Mouse (Mus musculus) layer of hippocampus, postnatal 36 days (tissue): Measurements from ENCODE around the gene Sdhaf2. TPM values are rescaled to one million over a fixed set of nuclear protein-coding genes. Genes with fewer than 3 reads are reported as not detected.
"Not testable (repeated sequence)": the region's sequence is repeated elsewhere in the genome, so short reads cannot be mapped to it uniquely, and the experiment has no call there.

ENCODE experiments used
- DNase-seq, 2 experiments: peaks; one replicate each; pipeline ENCODE4 v3.0.0; 2022
- total RNA-seq, 2 experiments: library from RNA; stranded (reverse); gene quantifications; 2 replicates each; pipeline ENCODE4 v1.2.3; 2021

Gene Sdhaf2
- total RNA-seq, result 10 to 100 TPM; 57.9 to 59.2 TPM

DNA sequence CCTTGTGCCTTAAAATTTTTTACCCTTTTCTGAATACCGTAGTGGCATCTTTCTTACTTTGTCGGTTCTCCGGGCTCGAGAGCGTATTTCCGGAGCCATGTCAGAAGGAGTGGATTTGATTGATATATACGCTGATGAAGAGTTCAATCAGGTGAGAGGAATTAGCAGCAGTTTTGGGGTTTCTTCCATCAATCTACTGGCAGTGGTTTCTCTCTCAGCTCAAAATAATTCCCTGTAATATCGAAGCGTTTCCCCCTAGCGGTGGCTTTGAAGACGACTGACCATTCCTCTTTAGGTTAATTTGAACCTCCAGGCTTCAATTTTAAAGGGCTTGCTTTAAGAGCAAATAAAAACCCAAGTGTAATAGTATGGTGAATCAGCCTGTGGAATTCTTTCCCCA lies at the start of gene Sdhaf2:
Gene Sdhaf2, minus strand, starts transcription at position 233 of the 400 bp plus-strand sequence.
- peak in 1 of 2 experiments; percentile 21 for DNase-seq

DNA sequence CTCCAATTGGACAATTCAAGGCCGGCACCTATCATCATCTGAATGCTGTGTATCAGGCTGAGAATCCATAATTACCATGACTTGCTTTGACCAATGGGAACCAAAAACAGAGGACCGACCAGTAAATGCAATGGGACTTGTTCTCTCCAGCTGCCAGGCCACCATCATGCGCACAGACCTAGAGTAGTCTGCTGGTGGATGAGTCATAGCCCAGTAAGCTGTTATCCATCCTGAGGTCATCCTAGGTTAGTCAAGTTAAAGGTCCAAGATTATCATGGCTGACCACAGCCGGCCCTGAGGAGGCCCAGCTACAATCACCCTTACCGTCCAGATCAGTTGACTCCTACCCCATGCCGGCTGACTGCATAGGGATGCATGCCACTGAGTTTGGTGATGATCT lies 43.7 kb upstream of the Sdhaf2 start:
- no peak for DNase-seq

DNA sequence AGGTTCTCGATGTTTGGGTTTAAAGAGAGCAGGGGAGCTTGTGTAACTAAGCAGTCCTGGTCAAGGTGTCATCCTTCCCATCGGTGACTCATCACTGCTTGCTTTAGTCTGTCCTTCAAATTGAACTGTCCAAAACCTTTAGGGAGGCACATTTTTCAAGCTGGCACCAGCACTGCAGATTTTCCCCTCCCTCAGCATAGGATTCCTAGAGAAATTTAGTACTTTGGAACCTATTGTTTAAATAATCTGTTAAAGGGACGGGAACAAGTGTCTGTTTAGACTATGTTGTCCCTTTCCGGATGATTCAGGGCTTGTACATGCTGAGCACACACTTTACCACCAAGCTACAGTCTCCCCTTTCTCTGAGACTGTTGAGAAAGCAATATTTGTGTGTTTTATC lies 39.3 kb upstream of the Sdhaf2 start:
- no peak for DNase-seq

DNA sequence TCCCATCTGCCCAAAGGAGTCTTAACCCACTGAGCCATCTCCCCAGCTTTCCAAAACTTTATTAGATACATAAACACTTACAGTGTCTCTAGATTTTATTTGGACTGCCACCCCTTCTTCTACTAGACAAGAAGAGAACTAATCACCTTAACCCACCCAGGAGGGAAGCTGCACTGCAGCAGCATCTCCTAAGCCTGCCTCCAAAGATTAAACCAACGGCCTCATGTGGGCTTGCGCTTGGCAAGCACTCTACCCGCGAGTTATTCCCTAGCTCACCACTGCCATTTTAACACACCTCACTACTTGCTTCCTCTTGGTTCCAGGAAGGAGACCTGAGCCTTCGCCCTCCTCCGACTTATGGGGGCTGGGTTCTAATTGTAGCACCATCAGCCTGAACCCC lies 38.3 kb upstream of the Sdhaf2 start:
- no peak for DNase-seq

DNA sequence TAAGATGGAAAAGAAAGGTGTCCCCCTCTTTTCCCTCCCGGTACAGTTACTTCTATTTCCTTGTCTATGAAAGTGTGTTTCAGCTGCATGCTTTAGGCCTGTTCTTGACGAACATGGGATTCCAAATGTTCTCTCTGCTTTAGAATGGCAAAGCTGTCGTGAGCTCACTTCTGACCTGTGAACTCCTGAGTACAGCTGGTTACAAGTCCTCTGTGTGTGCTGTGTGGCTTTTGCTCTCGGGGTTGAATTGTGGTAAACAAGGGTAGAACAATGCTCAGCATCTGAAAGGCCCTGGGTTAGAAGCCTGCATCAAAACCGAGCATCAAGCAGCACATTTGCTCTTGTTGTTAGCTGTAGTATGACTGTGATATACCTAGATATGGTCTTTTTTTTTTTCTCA lies 36.4 kb upstream of the Sdhaf2 start:
- DNase-seq, result no peak

DNA sequence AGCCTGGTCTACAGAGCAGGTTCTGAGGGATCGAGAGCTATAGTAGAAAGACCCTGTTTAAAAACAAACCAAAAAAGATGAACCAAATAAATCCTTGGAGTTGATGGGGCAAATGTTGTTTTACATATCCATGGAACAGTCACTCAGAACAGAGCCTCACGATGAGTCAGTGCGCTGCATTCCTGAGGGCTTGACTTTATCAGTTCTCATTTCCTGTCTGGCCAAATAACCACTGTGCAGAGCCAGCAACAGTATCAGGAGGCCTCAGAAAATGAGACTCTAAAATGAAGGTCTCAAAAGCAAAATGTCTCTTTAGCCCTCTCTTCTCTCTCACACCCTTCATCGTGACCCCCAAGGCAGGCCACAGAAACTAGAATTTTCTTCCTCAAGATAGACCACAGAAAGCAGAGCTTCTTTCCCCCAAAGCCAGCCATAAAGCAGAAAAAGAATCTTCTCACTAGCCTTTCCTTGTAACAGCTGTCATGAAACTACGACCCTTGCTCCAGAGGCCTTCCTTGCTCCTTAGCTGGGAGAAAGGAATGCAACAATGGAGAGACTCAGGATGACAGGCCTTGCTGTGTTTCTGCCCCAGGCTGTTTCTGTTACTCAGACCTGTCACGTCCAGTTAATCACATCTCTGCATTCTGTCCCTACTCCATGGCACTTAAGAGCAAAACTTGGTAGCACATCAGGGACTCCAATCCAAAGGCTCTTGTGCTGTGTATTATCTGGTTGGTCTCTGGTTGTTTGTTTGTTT lies 35.8 kb upstream of the Sdhaf2 start:
- DNase-seq, result no peak

DNA sequence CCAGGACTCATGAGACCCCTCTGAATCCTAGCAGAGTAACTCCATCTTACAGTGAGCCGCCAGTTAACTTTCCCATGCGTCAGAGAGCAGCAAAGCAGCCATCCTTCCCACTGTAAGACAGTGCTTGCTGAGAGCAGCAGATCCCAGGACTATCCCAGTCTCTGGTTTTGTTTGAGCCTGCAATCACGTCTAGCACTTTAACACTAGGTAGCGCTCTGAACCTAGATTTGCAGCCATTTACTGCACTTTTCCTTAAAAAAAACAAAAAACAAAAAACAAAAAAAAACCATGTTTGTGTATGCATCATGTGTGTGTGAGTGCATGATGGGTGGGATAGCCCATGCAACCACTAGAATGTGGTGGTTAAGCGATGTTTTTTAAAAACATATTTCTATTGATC lies 34.2 kb upstream of the Sdhaf2 start:
- DNase-seq, result no peak

DNA sequence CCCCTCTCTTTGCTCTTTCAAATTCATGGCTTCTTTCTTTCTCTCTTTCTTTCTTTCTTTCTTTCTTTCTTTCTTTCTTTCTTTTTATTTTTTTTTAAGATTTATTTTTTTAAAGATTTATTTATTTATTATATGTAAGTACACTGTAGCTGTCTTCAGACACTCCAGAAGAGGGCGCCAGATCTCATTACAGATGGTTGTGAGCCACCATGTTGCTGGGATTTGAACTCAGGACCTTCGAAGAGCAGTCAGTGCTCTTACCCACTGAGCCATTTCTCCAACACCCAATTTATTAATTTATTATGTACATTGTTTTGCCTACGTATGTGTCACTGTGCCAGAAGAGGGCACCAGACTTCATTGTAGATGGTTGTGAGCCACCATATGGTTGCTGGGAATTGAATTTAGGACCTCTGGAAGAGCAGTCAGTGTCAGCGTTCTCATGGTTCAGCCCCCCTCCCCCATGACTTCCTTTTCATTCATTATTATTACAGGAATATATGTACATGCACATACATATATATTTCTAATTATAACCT lies 32.0 kb upstream of the Sdhaf2 start:
- DNase-seq, result not testable (repeated sequence)

DNA sequence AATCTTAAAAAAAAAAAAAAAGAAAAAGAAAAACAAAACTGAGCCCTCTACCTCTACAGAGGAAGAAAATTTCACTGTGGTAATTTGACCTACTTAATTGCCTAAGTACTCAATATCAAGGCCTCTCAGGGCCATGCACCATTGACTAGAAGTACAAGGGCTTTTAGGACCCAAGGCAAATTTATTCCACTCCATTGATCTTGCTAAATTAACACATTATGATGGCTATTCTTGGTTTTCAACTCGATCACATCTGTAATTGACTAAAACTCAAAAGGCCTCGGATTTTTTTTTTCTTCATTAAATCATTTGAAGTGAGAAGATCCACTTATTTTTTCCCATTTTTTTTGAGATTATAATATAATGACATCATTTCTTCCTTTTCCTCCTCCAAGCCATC lies 31.5 kb upstream of the Sdhaf2 start:
- DNase-seq, result no peak

DNA sequence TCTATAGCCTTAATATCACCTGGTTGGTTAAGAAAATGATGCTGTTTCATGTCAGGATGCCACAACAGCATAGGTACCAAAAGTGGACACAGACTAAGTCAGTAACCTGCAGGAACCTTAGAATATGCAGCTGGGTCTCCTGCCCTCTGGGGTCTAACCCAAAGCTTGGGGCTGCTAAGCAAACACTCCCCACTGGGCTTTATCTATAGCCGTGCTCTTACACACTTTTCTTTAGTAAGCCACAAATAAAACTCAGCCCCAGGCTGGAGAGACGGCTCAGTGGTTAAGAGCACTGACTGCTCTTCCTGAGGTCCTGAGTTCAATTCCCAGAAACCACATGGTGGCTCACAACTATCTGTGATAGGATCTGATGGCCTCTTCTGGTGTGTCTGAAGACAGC lies 31.1 kb upstream of the Sdhaf2 start:
- DNase-seq, result no peak

DNA sequence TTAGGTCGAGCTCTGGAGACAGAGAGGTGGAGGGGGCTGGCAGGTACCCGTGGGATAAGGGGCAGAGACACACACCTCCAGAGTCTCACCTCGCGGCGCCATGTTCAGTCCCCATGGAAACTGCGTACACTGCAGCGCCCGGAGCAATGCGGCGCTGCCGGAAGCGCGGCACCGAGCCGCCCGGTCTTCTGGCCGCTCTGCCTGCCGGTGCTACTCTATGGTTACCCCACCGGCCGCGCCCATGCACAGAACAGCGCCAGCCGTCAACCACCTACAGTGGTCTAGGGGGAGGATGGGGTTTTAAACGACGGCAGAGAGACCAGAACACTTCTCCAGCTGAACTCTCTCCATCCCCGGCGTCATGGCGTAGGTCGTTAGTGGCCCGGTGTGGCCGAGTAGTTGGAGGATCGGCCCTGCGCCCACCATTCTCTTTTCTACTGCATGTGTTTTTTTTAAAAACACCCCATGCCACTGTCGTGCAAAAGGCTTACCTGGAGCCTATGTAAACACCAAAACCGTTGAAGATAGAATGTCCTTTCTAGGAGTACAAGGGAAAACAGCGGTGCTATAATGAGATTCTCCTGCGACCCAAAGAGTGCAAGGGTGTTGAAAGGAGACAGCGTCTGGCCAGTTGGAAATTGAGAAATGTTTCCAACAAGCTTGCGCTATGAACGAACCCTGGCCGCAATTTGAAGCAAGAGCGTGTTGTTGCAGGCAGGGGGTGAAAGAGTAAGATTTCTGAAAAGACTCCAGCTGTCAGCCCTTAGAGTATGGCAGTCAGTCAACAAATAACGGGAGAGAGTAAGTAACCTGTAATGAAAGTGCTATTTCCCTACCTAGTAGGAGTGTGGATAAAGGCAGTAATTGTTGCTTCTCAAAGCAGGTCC lies 29.9 kb upstream of the Sdhaf2 start, which contains the start of gene Tmem216:
Gene Tmem216, minus strand, starts transcription at position 615 of the 887 bp plus-strand sequence.
- DNase-seq, result peak; percentile 79 to 84

DNA sequence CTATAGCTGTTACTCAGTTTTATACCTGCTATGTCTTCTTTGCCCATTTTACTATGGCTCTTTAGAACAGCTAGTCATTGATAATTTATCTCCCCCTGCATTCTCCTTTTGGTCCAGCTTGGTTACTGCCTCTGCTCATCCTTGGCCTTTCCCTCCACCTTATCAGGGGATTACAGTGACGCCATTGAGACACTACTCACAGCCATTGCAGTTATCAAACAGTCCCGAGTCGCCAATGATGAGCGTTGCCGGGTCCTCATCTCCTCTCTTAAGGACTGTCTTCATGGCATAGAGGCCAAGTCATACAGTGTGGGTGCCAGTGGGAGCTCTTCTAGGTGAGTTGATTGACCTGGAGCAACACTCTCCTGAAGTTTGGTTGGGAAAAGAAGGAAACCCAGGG lies 13.5 kb upstream of the Sdhaf2 start:
- DNase-seq, result no peak

DNA sequence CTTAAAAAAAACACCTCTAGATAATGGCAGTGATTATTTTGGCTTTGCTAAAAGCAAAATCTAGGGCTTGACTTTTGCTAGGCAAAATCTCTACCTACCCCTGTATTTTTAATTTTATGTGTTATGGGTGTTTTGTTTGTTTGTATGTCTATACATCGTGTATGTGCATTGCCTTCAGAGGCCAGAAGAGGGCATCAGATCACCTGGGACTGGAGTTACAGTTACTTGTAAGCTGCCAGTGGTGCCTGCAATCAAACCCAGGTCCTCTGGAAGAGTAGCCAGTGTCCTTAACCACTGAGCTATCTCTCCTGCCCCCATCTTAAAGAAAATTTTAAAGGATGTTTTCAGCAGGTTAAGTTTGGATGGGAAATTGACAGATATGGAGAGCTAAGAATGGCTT lies 4.1 kb upstream of the Sdhaf2 start:
- no peak for DNase-seq

DNA sequence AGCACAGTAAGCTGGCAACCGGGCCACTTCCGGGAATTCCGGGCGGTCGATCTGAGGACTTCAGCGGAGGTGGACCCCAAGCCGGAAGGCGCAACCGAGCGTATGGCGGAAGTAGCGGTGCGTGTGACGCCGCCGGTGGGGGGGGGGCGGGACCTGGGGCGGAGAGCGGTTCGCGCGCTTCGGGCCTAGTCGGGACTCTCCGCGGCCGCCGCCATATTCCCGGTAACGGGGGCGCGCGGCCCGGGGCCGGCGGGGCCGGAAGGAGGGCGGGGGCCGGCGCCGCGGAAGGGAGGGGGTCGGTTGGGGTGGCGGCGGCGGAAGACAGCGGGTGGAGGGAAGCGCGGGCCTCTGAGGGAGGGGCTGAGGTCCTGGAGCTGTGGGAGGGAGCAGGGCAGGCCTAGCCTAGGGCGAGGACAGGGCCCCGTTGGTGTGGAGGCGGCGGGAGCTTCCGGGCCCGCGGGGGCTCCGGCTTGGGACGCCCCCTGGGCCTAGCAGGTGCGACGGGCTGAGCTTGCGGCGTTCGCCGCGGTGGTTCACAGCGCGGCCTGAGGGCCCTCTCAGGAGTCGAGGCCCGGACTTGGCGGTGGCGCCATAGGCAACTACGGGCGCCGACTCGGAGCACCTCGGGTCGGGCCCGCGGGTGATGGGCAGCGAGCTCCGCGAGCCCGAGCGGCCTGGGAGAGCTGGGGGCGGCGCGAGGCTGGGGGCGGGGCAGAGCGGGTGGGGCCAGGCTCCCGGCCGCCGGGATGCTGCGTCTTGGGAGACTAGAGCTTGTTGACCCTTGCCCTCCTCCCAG lies 638 bp downstream of the Sdhaf2 start, which contains the start of gene Cpsf7:
Gene Cpsf7, plus strand, starts transcription at position 161 of the 796 bp plus-strand sequence.
- peak; percentile 85 for DNase-seq

DNA sequence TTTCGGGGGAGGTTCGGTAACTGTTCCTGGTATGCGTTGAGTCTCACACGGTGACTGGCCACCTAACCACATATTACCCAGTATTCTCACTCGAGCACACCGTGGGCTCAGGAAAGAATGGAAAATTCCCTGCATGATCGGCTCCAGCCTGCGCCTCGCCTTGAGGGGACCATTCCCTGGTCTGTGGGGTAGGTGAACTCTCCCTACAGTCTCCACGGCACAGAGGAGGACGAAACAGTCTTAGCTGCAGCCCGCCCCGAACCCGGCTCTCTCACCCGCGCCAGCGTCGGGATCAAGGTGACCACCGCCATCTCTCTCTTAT lies 1.2 kb downstream of the Sdhaf2 start:
- no peak for DNase-seq

DNA sequence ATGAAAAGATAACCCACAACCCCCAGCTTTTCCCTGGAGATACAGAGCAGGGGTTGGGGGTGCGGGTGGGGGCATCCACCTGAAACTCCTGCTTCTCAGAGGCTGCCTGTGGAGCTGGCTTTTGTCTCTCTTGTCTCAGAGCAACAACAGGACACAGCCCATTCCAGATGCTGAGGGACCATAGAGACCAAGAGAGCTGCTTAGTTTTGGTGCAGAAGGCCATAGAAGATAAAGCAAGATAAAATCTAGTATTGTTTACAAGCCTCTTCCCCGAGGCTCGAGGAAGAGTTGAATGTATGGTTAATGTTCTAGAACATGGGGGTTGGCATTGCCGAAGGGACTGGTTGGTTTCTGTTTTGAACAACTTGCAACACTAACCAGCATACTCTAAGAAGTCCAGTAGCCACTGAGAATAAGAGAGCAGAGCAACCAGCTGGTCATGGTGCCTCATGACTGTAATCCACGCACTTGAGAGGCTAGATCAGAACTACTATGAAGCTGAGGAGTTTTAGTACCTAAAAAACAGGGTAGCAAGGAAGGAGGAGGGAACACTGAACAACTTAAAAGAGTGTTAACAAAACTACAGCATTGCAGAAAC lies 2.4 kb downstream of the Sdhaf2 start:
- no peak for DNase-seq

DNA sequence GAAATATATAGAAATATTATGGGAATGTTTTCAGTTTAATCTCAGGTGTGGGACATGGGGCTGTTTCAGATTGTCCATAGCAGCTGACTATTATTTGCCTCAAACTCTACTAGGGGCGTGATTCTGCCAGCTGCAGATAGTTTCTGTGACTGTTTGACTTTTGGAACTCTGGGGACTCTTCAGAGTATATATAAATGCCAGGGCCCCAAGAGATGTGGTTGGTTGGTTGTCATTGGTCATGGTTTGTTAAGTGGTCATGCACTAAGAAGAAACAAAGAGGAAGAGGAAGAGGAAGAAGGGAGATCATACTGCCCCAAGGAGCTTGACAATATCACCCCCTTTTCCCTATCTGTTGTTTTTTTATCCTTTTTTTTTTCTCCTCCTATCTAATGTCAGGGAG lies 4.0 kb downstream of the Sdhaf2 start:
- no peak for DNase-seq

DNA sequence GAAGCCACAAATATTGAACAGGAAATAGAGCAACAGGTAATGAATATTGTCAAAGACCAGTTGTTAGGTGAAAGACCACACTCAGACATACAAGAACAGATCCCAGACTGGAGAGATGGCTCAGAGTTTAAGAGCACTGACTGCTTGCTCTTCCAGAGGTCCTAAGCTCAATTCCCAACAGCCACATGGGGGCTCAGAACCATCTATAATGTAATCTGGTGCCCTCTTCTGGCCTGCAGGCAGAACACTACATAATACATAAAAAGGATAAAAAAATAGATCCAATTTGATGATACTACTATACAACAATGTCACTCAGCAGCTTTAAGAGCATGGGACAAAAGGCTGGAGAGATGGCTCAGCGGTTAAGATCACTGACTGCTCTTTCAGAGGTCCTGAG lies 5.6 kb downstream of the Sdhaf2 start:
- no peak for DNase-seq

DNA sequence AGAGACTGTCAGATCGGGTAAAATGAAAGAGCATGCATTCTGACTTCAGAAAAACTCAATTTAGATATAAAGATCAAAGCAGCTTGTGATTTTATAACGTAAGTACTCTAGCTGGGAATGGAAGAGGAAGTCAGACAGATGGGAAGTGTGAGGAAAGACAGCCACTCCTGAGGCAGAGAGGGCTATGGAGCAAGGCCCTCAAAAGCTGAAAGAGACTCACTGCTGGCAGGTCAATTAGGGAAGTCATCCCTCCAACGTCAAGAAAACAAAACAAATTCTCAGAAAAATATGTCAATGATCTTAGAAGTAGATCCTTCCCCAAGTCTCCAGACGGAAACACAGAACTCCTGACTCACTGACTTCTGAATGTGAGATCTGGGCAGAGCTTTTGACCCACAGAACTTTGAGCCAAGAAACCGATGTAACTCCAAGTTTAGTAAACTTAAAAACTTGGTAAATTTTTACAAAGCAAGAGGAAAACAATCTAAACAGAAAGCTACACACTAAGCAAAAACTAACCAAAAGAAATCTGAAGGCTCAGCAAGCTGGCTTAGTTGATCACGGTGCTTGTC lies 15.1 kb downstream of the Sdhaf2 start:
- DNase-seq, result no peak

DNA sequence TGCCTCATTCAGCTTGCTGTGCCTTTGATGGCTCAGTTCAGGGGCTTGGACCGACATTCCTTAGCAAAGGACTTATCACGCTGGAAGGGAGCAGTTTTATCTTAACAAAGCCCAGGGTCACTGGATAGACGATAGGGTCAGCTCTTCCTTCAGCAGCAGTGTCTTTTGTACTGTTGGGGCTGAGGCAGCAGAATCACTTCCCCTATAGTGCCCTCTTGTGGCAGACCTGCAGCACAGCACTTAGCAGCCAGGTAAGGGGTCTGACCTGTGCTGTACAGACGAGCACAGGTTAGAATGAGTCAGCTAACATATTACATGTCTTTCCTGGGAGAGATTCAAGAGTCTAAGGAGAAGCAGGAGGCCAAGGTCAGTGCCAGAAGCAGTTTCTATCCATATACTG lies 23.4 kb downstream of the Sdhaf2 start:
- peak in 1 of 2 experiments; percentile 31 for DNase-seq

DNA sequence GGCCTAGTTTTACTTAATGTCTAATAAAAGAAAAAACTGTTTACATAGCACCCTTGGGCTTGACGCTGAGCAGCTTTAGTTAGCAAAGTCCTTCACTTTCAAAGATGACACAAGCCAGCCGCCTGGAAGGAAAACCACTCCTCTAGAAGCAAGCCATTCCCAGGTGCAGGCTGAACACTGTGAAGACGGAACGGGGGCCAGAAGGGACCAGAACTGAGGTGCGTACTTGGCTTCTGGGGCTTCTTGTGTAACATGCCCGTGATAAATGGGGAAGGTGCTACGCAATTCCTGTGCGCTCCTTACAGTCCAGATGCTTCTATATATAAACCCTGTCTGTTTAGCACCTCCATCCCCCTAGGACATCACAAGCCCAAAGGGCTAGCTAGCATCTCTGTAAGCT lies 25.4 kb downstream of the Sdhaf2 start:
- DNase-seq, result no peak
